Comparison of ENCODE assay signal across 9 mouse cellular contexts in the genomic region with DNA sequence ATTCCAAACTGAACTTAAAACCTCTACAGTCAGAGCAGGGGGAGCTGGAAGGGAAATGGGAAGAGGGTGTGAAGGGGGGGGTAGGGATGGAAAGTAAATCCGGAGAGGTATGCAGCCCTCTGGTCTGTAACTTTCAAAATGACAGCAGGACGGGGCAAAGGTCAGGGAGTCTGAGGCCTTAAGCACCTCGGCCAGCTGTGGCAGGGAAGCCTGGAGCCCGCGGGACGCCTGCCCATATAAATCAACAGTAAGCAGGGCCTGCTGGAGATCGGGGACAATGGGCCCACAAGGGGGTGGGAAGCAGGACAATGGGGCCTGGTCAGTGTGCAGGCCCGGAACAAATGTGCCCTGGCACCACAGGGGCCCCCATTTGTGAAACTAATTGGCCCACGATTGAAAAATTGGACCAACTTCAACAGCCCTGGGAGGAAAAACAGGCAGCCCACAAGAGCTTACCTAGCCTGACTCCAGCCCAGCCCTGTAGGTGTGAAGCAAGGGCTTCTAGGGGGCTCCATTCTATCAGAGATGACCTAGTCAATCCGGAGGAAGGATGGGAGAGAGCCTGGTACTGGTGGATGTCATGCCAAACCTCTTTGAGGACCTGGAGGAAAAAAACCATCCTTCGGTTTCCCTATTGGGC.
DNase-seq lines count a peak whose midpoint lies in the region; ATAC-seq and TF ChIP-seq lines count a peak whose summit lies in the region.
"Had no signal": no experiment of that assay in that cellular context is flagged by ENCODE, and none has a peak within 500 bp of the region (broad histone marks: within the 10 kb centered on the region; RNA-seq: fewer than 3 reads in every experiment).

No protein-coding gene starts in this region.

- 14% methylated on average over 11 of the region's 11 CpGs for WGBS in embryonic facial prominence, embryonic 12.5 days
- WGBS in hindbrain, postnatal 0 days = 15% methylated on average over 11 of the region's 11 CpGs
- WGBS in limb, embryonic 12.5 days = 10% methylated on average over 11 of the region's 11 CpGs

- H3K9ac ChIP-seq in embryonic facial prominence, embryonic 12.5 days = 0 out of 2 replicates have a peak overlapping the region, but pooled peaks have one; percentile 16
- no peak overlapping the region for H3K9ac ChIP-seq in hindbrain, postnatal 0 days (replicated peaks; ENCODE audit: low read length)
- no peak overlapping the region for H3K9ac ChIP-seq in limb, embryonic 12.5 days (replicated peaks)
- H3K9ac ChIP-seq: limb, embryonic 13.5 days had no signal

- peak; percentile 67 for DNase-seq in layer of hippocampus, adult 11-12 months (ENCODE audit: low spot score)
- DNase-seq in layer of hippocampus, postnatal 10 days (ENCODE audit: low spot score in 2 of 2) = no peak
- peak; percentile 38 for DNase-seq in hindbrain, postnatal 0 days (ENCODE audit: low spot score)
- DNase-seq in spleen, adult 18-20 months = no peak
- DNase-seq in ovary, adult 18-20 months (ENCODE audit: low spot score) = no peak
- DNase-seq in adipocyte (ENCODE audit: low spot score) = no peak

- no peak overlapping the region for H3K27ac ChIP-seq in embryonic facial prominence, embryonic 12.5 days
- H3K27ac ChIP-seq in hindbrain, postnatal 0 days = no peak overlapping the region
- H3K27ac ChIP-seq in limb, embryonic 12.5 days = peak overlapping the region; percentile 45
- H3K27ac ChIP-seq: limb, embryonic 13.5 days had no signal

- ATAC-seq in embryonic facial prominence, embryonic 12.5 days (ENCODE audit: insufficient number of reproducible peaks, insufficient read depth, low FRiP score, low TSS enrichment) = peak; percentile 71
- ATAC-seq in hindbrain, postnatal 0 days = no peak
- 0 out of 2 replicates have a peak, but pooled peaks have one; percentile 21 for ATAC-seq in limb, embryonic 12.5 days (ENCODE audit: insufficient number of reproducible peaks, insufficient read depth, low FRiP score, low TSS enrichment, low read depth)

- H3K27me3 ChIP-seq in embryonic facial prominence, embryonic 12.5 days = 0 out of 2 replicates have a peak, but pooled peaks cover 6% of the 10 kb centered on the region
- peaks cover 7% of the 10 kb centered on the region; the same call in 1 of the 2 replicates for H3K27me3 ChIP-seq in hindbrain, postnatal 0 days (ENCODE audit: insufficient read depth, low read length)
- peaks cover 28% of the 10 kb centered on the region for H3K27me3 ChIP-seq in limb, embryonic 12.5 days

- TF ChIP-seq CTCF in hindbrain, postnatal 0 days (IDR thresholded peaks at IDR 0.05; ENCODE audit: low read depth) = no peak

- no peak overlapping the region for H3K4me3 ChIP-seq in embryonic facial prominence, embryonic 12.5 days
- no peak overlapping the region for H3K4me3 ChIP-seq in hindbrain, postnatal 0 days (ENCODE audit: low read length)
- no peak overlapping the region for H3K4me3 ChIP-seq in limb, embryonic 12.5 days (replicated peaks)
- H3K4me3 ChIP-seq: limb, embryonic 13.5 days had no signal

- no peaks in the 10 kb centered on the region for H3K9me3 ChIP-seq in embryonic facial prominence, embryonic 12.5 days
- no peaks in the 10 kb centered on the region for H3K9me3 ChIP-seq in hindbrain, postnatal 0 days (ENCODE audit: low read length)
- no peaks in the 10 kb centered on the region for H3K9me3 ChIP-seq in limb, embryonic 12.5 days
- H3K9me3 ChIP-seq: limb, embryonic 13.5 days had no signal

- no peak overlapping the region for H3K4me2 ChIP-seq in embryonic facial prominence, embryonic 12.5 days (replicated peaks)
- no peak overlapping the region for H3K4me2 ChIP-seq in hindbrain, postnatal 0 days (ENCODE audit: low read depth, low read length)
- peak overlapping the region; percentile 13; the same call in 1 of the 2 replicates for H3K4me2 ChIP-seq in limb, embryonic 12.5 days
- H3K4me2 ChIP-seq: limb, embryonic 13.5 days had no signal

- no peaks in the 10 kb centered on the region for H3K36me3 ChIP-seq in embryonic facial prominence, embryonic 12.5 days
- H3K36me3 ChIP-seq in hindbrain, postnatal 0 days (ENCODE audit: insufficient read depth, low read length) = no peaks in the 10 kb centered on the region
- no peaks in the 10 kb centered on the region for H3K36me3 ChIP-seq in limb, embryonic 12.5 days
- H3K36me3 ChIP-seq: limb, embryonic 13.5 days had no signal

- peaks cover 38% of the 10 kb centered on the region for H3K4me1 ChIP-seq in embryonic facial prominence, embryonic 12.5 days
- peaks cover 27% of the 10 kb centered on the region for H3K4me1 ChIP-seq in hindbrain, postnatal 0 days (ENCODE audit: insufficient read depth, low read length)
- H3K4me1 ChIP-seq in limb, embryonic 12.5 days (replicated peaks) = peaks cover 39% of the 10 kb centered on the region

Comparison
In these comparisons a context has a peak if more than half of its experiments do, and no peak if none do; other contexts are left out.
1. DNase-seq: peak in layer of hippocampus, adult 11-12 months (single experiment) and hindbrain, postnatal 0 days (single experiment); none in layer of hippocampus, postnatal 10 days (0 of 2), spleen, adult 18-20 months (0 of 2), ovary, adult 18-20 months (single experiment) and adipocyte (single experiment).